Mouse (Mus musculus) myocyte (in vitro differentiated cells): ENCODE results near the gene Apoc4.

ENCODE experiments used
- E2F4 ChIP-seq: IDR thresholded peaks from one replicate; pipeline ENCODE4 v1.6.1; 2011; ENCODE audit warnings: mild to moderate bottlenecking, control low read depth, moderate library complexity; ENCODE audit not compliant: insufficient read depth
- POLR2A ChIP-seq: IDR thresholded peaks from one replicate; pipeline ENCODE4 v1.6.1; 2011; ENCODE audit warnings: low read depth, mild to moderate bottlenecking, control low read depth, moderate library complexity; ENCODE audit not compliant: insufficient read length

GRCm38 (mm10) chr7:19705271-19705670 lies 24.0 kb upstream of the Apoc4 start:
- TF ChIP-seq POLR2A (no peak), E2F4 (no peak)
